33 mouse cellular contexts compared by ENCODE assay signal in the genomic region with DNA sequence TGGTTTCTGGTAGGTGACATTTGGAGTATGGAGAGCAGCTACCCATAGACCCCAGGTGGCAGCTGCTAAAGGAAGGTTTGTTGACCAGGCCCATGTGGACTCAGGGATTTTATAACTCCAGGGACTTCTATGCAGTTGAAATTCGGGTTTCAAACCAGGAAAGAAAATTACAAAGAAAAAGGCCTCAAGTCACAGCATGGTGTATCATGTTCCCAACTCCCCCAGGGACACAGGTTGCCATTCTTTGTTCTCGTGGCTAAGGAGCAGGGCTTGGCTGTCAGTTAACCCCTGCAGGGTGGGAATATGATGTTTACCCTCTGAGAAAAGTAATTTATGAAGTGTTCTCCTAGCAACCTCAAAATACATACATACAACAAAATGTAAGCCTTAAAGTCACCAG. TPM values are rescaled to one million over a fixed set of nuclear protein-coding genes. Genes with fewer than 3 reads are reported as not detected.
"Had no signal": no experiment of that assay in that cellular context is flagged by ENCODE, and none has a peak within 500 bp of the region (broad histone marks: within the 10 kb centered on the region; RNA-seq: fewer than 3 reads in every experiment).

No protein-coding gene starts in this region.

- H3K4me1 ChIP-seq: heart, embryonic 10.5 days; liver, embryonic 13.5 days had no signal

- H3K9ac ChIP-seq: heart, embryonic 12.5 days; hindbrain, embryonic 12.5 days; hindbrain, embryonic 14.5 days; intestine, embryonic 15.5 days; limb, embryonic 12.5 days; liver, embryonic 13.5 days had no signal

- H3K36me3 ChIP-seq: heart, embryonic 10.5 days; heart, embryonic 12.5 days; hindbrain, embryonic 10.5 days; hindbrain, embryonic 12.5 days; intestine, embryonic 15.5 days; limb, embryonic 10.5 days; limb, embryonic 12.5 days; liver, embryonic 13.5 days had no signal

- H3K27me3 ChIP-seq: heart, embryonic 12.5 days; hindbrain, embryonic 12.5 days; intestine, embryonic 15.5 days; limb, embryonic 12.5 days; liver, embryonic 13.5 days had no signal

- ATAC-seq: hindbrain, embryonic 16.5 days; inflammation-experienced regulatory T-cells, adult 6 months; intestine, embryonic 15.5 days; intestine, postnatal 0 days had no signal

- H3K4me2 ChIP-seq: heart, embryonic 12.5 days; hindbrain, embryonic 12.5 days; hindbrain, embryonic 14.5 days; intestine, embryonic 15.5 days; limb, embryonic 12.5 days; liver, embryonic 11.5 days; liver, embryonic 13.5 days had no signal

- DNase-seq: gastrocnemius, adult 2 months; gastrocnemius, postnatal 10 days; gastrocnemius, postnatal 25 days; heart, adult 18-20 months; heart, postnatal 10 days; heart, postnatal 4 days; kidney, adult 18-20 months; kidney, adult 8-10 months; kidney, postnatal 10 days; kidney, postnatal 25 days; kidney, postnatal 4 days; liver; liver, embryonic 13.5 days had no signal

- H3K9me3 ChIP-seq: heart, embryonic 10.5 days; heart, embryonic 12.5 days; hindbrain, embryonic 10.5 days; hindbrain, embryonic 12.5 days; intestine, embryonic 15.5 days; limb, embryonic 10.5 days; limb, embryonic 12.5 days; liver, embryonic 13.5 days had no signal

- H3K27ac ChIP-seq: gastrocnemius, adult 2 months; heart, embryonic 10.5 days; hindbrain, embryonic 12.5 days; hindbrain, embryonic 14.5 days; intestine, embryonic 15.5 days; layer of hippocampus, adult 2 months; left cerebral cortex, adult 2 months; limb, embryonic 12.5 days; liver, embryonic 13.5 days had no signal

- H3K4me3 ChIP-seq: gastrocnemius, adult 2 months; heart, embryonic 10.5 days; heart, embryonic 12.5 days; hindbrain, embryonic 10.5 days; hindbrain, embryonic 12.5 days; intestine, embryonic 15.5 days; layer of hippocampus, adult 2 months; left cerebral cortex, adult 2 months; limb, embryonic 10.5 days; limb, embryonic 12.5 days; liver, embryonic 13.5 days had no signal

RNA-seq across cellular contexts. Expression of a gene that starts 19.9 kb away (rescaled TPM):
- total RNA-seq: gastrocnemius, adult 2 months; gastrocnemius, postnatal 25 days; gastrocnemius, postnatal 4 days; granulocyte monocyte progenitor cell, adult 5-6 weeks; heart, adult 8-10 months; heart, postnatal 25 days had no signal
- polyA plus RNA-seq: heart, embryonic 14.5 days; inflammation-experienced regulatory T-cells, adult 6 months; liver, embryonic 11.5 days had no signal

RNA-seq across cellular contexts. Expression of a gene that starts 36.0 kb away (rescaled TPM):
- polyA plus RNA-seq: inflammation-experienced regulatory T-cells, adult 6 months had no signal

RNA-seq across cellular contexts. Expression of a gene that starts 42.8 kb away (rescaled TPM):
- total RNA-seq: granulocyte monocyte progenitor cell, adult 5-6 weeks had no signal
- polyA plus RNA-seq: inflammation-experienced regulatory T-cells, adult 6 months; intestine, postnatal 0 days; kidney, embryonic 14.5 days; liver, embryonic 11.5 days; liver, embryonic 13.5 days had no signal
